Mouse (Mus musculus) stomach, embryonic 14.5 days (tissue): ENCODE measurements around the gene Gm17455. TPM values are rescaled to one million over a fixed set of nuclear protein-coding genes. Genes with fewer than 3 reads are reported as not detected.

Experiments
- ATAC-seq: fragments of 200-750 bp; cut with Nextera tagmentation; 2 replicates; pipeline ENCODE4 v1.8.0; 2017; ENCODE audit warnings: low read depth, moderate TSS enrichment; ENCODE audit not compliant: insufficient number of reproducible peaks, insufficient read depth, low FRiP score
- H3K27ac ChIP-seq: fragments of 300-500 bp; sonication (generic); 2 replicates; pipeline ENCODE4 v1.5.1; 2014; ENCODE audit warnings: mild to moderate bottlenecking, low read length, moderate library complexity, mixed read lengths
- H3K27me3 ChIP-seq: fragments of 300-500 bp; sonication (generic); 2 replicates; pipeline ENCODE4 v1.6.1; 2014; ENCODE audit warnings: low read length, control low read depth, mixed read lengths; ENCODE audit not compliant: control insufficient read depth, insufficient read depth
- H3K36me3 ChIP-seq: fragments of 300-500 bp; sonication (generic); 2 replicates; pipeline ENCODE4 v1.6.1; 2014; ENCODE audit warnings: mild to moderate bottlenecking, control low read depth, low read length, moderate library complexity, mixed read lengths; ENCODE audit not compliant: control insufficient read depth, insufficient read depth
- H3K4me1 ChIP-seq: fragments of 300-500 bp; sonication (generic); 2 replicates; pipeline ENCODE4 v1.6.1; 2014; ENCODE audit warnings: low read length, control low read depth, mixed read lengths; ENCODE audit not compliant: control insufficient read depth, insufficient read depth
- H3K4me2 ChIP-seq: fragments of 300-500 bp; sonication (generic); replicated peaks from 2 replicates; pipeline ENCODE4 v1.6.1; 2014; ENCODE audit warnings: low read depth, low read length, control low read depth
- H3K4me3 ChIP-seq: fragments of 300-500 bp; sonication (generic); 2 replicates; pipeline ENCODE4 v1.5.1; 2014; ENCODE audit warnings: low read depth, low read length, control low read depth
- H3K9ac ChIP-seq: fragments of 300-500 bp; sonication (generic); replicated peaks from 2 replicates; pipeline ENCODE4 v1.6.1; 2014; ENCODE audit warnings: low read depth, mild to moderate bottlenecking, control low read depth, low read length, moderate library complexity, mixed read lengths
- H3K9me3 ChIP-seq: fragments of 300-500 bp; sonication (generic); 2 replicates; pipeline ENCODE4 v1.6.1; 2016; ENCODE audit warnings: low read depth, low read length, control low read depth; ENCODE audit not compliant: control insufficient read depth
- WGBS: fragments of 180-500 bp; shearing (Covaris S2); extraction: QIAGEN DNeasy Blood & Tissue Kit; methylation state at CpG from one replicate; pipeline ENCODE4 v1.1.7; 2014; 5-methylcytosine and 5-hydroxymethylcytosine counted together
- polyA plus RNA-seq: library from polyadenylated mRNA; unstranded; fragments of >200 nt; fragmentation: Nextera tagmentation; extraction: Ambion mirVana; gene quantifications from 2 replicates; pipeline ENCODE4 v1.2.1, GENCODE M21; 2014

Gm17455 gene
- polyA plus RNA-seq, 1 experiment from 2014 or later: 1.4 TPM

DNA sequence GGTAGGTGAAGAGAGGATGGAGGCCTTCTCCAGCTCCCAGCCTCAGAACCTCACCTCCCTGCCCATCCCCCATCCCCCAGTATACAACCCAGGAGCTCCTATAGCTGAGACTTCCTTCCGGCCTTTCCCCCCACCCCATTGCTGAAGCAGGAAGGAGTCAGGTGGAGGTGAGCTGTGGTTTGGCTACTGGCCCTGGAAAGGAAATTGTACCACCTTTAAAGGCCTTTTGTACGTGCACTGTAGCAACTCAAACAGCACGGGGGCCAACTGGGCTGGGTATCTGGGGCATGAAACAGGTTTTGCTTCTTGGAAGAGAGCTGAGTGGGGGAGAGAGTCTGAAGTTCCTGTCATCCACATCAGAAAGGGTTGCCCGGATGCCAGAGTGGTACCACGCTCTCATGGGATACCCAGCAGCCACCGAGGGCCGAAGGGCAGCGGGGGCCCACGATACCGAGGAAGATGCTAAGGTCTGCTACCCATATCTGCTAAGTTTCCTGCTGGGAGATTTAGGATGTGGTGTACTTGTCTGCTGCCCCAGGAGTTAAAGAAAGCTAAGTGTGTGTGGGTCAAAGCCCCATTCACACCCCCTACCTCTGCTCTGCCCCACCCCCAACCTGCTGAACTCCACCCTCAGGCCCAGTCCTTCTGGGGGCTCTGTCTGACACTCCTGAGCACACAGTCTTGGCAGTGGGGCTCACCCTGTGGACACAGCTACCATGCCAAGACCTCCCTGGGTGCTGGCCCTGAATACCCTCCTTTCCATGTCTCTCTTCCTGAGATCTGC is 18.2 kb upstream of the Gm17455 start:
- Histone ChIP-seq H3K4me2 (no peak overlapping the region), H3K36me3 (no peaks in the 10 kb centered on the region), H3K9me3 (no peaks in the 10 kb centered on the region), H3K4me1 (0 out of 2 replicates have a peak, but pooled peaks cover 3% of the 10 kb centered on the region), H3K9ac (no peak overlapping the region), H3K27ac (no peak overlapping the region), H3K4me3 (no peak overlapping the region), H3K27me3 (no peaks in the 10 kb centered on the region)
- no peak for ATAC-seq
- 74% methylated on average over 10 of the region's 10 CpGs for WGBS

- Histone ChIP-seq H3K4me3 (no peak overlapping the region), H3K4me1 (0 out of 2 replicates have a peak, but pooled peaks cover 3% of the 10 kb centered on the region), H3K9me3 (no peaks in the 10 kb centered on the region), H3K36me3 (no peaks in the 10 kb centered on the region), H3K9ac (no peak overlapping the region), H3K4me2 (no peak overlapping the region), H3K27ac (no peak overlapping the region), H3K27me3 (no peaks in the 10 kb centered on the region)
- 68% methylated on average over 2 of the region's 2 CpGs for WGBS
- no peak for ATAC-seq
Observed at GRCm38 (mm10) chr10:60388332-60388731, 11.2 kb upstream of the Gm17455 start.

DNA sequence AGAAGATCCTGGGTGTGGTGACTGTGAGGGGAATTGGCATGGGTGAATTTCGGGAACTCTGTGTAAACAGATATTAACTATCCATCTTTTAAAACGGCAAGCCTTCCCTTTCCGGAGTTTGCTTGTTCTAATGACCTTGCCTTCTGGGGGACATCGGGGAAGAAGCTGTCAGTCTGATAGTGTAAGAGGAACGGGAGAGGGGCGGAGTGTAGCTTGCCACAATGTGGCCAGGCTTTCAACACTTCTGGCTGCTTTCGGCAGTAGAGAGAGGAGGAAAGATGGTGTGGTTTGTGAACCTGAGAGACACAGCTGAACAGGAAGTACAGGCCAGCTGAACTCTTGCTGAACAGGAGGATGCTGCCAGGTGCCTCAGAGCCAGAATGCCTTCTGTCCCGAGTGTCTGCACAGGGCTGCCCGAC is 10.1 kb upstream of the Gm17455 start:
- Histone ChIP-seq H3K36me3 (no peaks in the 10 kb centered on the region), H3K27me3 (no peaks in the 10 kb centered on the region), H3K9ac (no peak overlapping the region), H3K27ac (no peak overlapping the region), H3K4me3 (no peak overlapping the region), H3K4me2 (no peak overlapping the region), H3K4me1 (0 out of 2 replicates have a peak, but pooled peaks cover 3% of the 10 kb centered on the region), H3K9me3 (no peaks in the 10 kb centered on the region)
- no peak for ATAC-seq
- 15% methylated on average over 9 of the region's 9 CpGs for WGBS

- Histone ChIP-seq H3K4me2 (no peak overlapping the region), H3K9ac (no peak overlapping the region), H3K36me3 (no peaks in the 10 kb centered on the region), H3K27me3 (no peaks in the 10 kb centered on the region), H3K27ac (no peak overlapping the region), H3K4me3 (no peak overlapping the region), H3K9me3 (no peaks in the 10 kb centered on the region), H3K4me1 (0 out of 2 replicates have a peak, but pooled peaks cover 3% of the 10 kb centered on the region)
- ATAC-seq: no peak
- 56% methylated on average over 6 of the region's 6 CpGs for WGBS
Observed at GRCm38 (mm10) chr10:60390177-60390903, 9.2 kb upstream of the Gm17455 start.

GRCm38 (mm10) chr10:60390904-60391420 is 8.6 kb upstream of the Gm17455 start:
- no peak overlapping the region for H3K4me3 ChIP-seq
- 75% methylated on average over 5 of the region's 5 CpGs for WGBS
- H3K27me3 ChIP-seq: no peaks in the 10 kb centered on the region

DNA sequence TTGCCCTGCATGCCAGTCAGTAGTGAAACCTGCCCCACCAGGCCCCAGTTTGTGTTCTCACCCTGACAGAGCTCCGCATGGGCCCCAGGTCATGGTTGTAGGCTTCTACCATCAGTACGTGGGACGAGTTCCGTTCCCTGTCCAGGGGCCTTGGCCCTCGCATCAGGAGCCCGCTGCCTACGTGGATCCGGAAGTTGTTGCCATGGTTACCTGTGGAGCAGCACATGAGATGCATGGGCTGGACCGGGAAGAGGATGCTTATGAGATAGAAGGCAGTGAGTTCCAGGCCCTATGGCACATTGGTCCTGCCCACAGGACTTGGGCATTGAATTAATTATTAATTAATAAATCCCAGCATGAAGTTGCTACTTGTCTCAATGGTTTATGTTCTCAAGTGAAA is 7.9 kb upstream of the Gm17455 start:
- ATAC-seq: no peak
- Histone ChIP-seq H3K27me3 (no peaks in the 10 kb centered on the region), H3K4me1 (0 out of 2 replicates have a peak, but pooled peaks cover 3% of the 10 kb centered on the region), H3K36me3 (no peaks in the 10 kb centered on the region), H3K4me3 (no peak overlapping the region), H3K27ac (no peak overlapping the region), H3K9ac (no peak overlapping the region), H3K4me2 (no peak overlapping the region), H3K9me3 (no peaks in the 10 kb centered on the region)
- WGBS: 93% methylated on average over 9 of the region's 9 CpGs

More at GRCm38 (mm10) chr10:60390904-60391420, 8.6 kb upstream of the Gm17455 start:
- no peak overlapping the region for H3K27ac ChIP-seq
- ATAC-seq: no peak
- H3K4me2 ChIP-seq: no peak overlapping the region
- H3K9me3 ChIP-seq: no peaks in the 10 kb centered on the region
- 0 out of 2 replicates have a peak, but pooled peaks cover 3% of the 10 kb centered on the region for H3K4me1 ChIP-seq
- no peak overlapping the region for H3K9ac ChIP-seq
- H3K36me3 ChIP-seq: no peaks in the 10 kb centered on the region

DNA sequence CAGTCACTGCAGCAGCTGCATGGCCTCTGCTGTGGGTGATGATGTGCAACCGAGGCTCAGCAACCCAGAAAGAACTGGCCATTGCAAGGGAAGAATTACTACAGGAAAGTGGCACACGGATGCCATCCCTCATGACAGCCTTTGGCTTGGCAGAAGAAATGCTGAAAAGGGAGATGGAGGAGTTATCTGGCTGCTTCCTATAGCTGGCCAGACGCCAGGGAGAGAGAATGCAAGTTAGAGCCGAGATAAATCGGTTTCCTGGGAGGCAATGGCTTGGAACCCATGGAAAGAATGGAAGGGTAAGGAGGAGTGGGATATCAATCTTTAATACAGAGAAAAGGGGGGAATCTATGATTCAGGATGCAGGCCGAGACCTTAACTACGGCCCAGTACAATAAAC is 4.6 kb upstream of the Gm17455 start:
- Histone ChIP-seq H3K27ac (no peak overlapping the region), H3K9ac (no peak overlapping the region), H3K4me3 (no peak overlapping the region), H3K4me2 (no peak overlapping the region), H3K36me3 (no peaks in the 10 kb centered on the region), H3K4me1 (no peaks in the 10 kb centered on the region), H3K27me3 (no peaks in the 10 kb centered on the region), H3K9me3 (no peaks in the 10 kb centered on the region)
- no peak for ATAC-seq
- 70% methylated on average over 7 of the region's 7 CpGs for WGBS

GRCm38 (mm10) chr10:60395605-60396004 is 3.9 kb upstream of the Gm17455 start:
- Histone ChIP-seq H3K27me3 (no peaks in the 10 kb centered on the region), H3K9me3 (no peaks in the 10 kb centered on the region), H3K36me3 (no peaks in the 10 kb centered on the region), H3K4me2 (no peak overlapping the region), H3K9ac (no peak overlapping the region), H3K27ac (no peak overlapping the region), H3K4me3 (no peak overlapping the region), H3K4me1 (no peaks in the 10 kb centered on the region)
- ATAC-seq: no peak
- WGBS: 71% methylated on average over 5 of the region's 5 CpGs
